Mouse (Mus musculus) liver, embryonic 18 days (tissue): ENCODE data around the gene 6030445D17Rik. TPM values are rescaled to one million over a fixed set of nuclear protein-coding genes. Genes with fewer than 3 reads are reported as not detected.

Experiments used
- polyA plus RNA-seq: library from polyadenylated mRNA; depleted of rRNA; stranded (reverse); fragments of >200 nt; gene quantifications from 2 replicates; pipeline ENCODE4 v1.2.3, GENCODE M21; 2012; rRNA removed

Gene 6030445D17Rik
- polyA plus RNA-seq, result 0.13 and 0.14 TPM in 2 replicates

DNA sequence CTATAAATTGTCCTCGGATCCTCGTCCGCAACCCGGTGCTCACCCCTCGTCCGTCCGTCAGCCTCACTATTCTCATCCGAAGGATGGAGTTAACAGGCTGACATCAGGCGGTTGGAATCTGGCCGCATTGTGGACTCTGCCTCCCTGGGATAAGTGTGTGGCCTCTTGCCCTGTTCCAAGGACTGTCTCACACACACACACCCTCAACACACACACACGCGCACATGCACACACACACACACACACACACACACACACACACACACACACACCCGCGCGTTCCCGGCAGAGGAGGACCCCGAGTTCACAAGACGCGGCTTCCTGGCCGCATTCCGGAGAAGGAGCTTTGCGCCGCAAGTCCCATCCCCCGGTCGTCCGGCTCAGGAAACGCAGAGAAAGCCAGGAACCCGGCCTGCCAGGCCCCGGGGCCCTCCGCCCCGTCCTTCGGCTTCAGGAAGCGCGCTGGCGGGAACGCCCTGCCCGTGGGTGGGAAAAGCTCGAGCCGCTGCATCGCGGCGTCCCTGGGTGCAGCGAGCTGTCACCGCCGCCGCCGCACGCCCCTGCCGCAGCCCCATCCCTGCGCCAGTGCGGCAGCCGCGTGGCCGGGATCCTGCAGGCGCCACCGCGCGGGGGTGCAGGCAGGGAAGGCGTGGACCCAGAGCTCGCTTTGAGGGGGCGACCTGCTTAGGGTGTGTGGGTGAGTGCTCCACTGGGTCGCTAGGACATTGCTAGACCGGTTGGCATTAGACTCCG, at the start of gene 6030445D17Rik:
Gene 6030445D17Rik (plus strand): TSS at position 165 of the 753 bp plus-strand sequence.

DNA sequence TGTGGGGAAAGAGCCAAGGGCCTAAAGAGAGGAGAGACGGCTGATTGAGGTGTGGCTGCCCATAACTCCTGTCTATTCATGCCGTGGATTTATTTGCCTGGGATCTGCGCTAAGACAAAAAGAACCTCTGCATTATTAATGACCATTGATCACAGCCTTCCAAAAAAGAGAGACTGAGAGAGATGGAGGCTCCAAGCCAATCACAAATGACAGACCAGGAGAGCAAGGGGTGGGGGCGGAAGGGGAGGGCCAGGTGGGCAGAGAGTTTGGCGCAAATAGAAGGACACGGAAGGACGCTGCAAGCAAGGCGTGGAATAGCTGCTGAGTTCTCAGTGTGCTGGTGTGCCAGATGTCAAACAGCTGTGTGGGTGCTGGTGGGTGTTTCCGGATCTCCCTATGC, 38.8 kb upstream of the 6030445D17Rik start, which contains the start of gene Htr1d:
Gene Htr1d (plus strand): TSS at position 301 of the 400 bp plus-strand sequence.

DNA sequence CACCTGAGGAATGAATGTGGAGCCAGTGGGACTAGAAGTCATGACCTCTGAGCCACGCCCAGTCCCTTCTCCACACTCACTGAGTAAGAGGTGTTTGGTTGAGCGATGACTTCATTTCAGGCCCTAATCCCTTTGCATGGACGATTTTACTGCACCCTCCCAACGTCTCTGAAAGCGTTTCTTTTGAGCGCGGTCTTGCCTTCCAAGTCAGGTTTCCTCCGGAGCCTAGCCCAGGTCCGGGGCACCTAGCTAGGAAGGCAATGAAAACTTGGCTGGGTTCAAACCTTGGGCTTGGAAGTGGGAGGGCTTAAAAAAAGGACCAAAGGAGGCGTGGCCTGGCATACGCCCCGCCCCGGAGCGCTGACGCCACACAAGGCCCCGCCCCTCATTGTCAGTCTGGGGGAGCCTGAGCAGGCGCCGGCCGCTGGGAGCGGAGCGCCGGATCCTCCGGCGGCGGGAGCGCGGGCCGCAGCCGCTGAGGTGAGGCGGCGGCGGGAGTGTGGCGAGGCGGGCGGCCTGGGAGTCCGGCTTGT, 7.4 kb downstream of the 6030445D17Rik start, which contains the start of gene Luzp1:
Gene Luzp1 (plus strand): TSS at position 391 of the 533 bp plus-strand sequence.

Other genes with a start within 250 kb of the 6030445D17Rik start
- 9.8 and 10.9 TPM in 2 replicates for gene Tcea3, start 214.5 kb upstream of the 6030445D17Rik start, polyA plus RNA-seq
- 2.9 and 3.0 TPM in 2 replicates for gene Zfp46, start 177.6 kb upstream of the 6030445D17Rik start, polyA plus RNA-seq
- 29.8 and 31.4 TPM in 2 replicates for gene Hnrnpr, start 151.3 kb upstream of the 6030445D17Rik start, polyA plus RNA-seq
- not detected in 2 replicates for gene Htr1d, start 38.7 kb upstream of the 6030445D17Rik start, polyA plus RNA-seq
- 2.8 and 3.0 TPM in 2 replicates for gene Luzp1, start 7.5 kb downstream of the 6030445D17Rik start, polyA plus RNA-seq
- gene Kdm1a, start 140.5 kb downstream of the 6030445D17Rik start, polyA plus RNA-seq, result 16.5 and 19.0 TPM in 2 replicates
- not detected in 2 replicates for gene Tex46, start 148.2 kb downstream of the 6030445D17Rik start, polyA plus RNA-seq
- 0.02 TPM in 2 replicates for gene Lactbl1, start 160.4 kb downstream of the 6030445D17Rik start, polyA plus RNA-seq